Mouse (Mus musculus) thymus, postnatal 36 days (tissue): ENCODE data around the gene Mbl1.

ENCODE experiments used
- DNase-seq, 2 experiments: peaks; one replicate each; pipeline ENCODE4 v3.0.0; 2022; ENCODE audit warnings: mixed read lengths in 2 of 2

Mbl1 gene

GRCm38 (mm10) chr14:41198037-41198730 is 46.9 kb downstream of the Mbl1 start:
- DNase-seq: no peak
